Mouse (Mus musculus): ENCODE data around the gene Lrch3.
"Not testable (repeated sequence)": the region's sequence is repeated elsewhere in the genome, so short reads cannot be mapped to it uniquely, and the experiment has no call there.

Lrch3 gene

GRCm38 (mm10) chr16:32913212-32913611, 688 bp upstream of the Lrch3 start:
- no peak for DNase-seq (ENCODE audit: extremely low read depth, low read depth, low spot score)

GRCm38 (mm10) chr16:32915292-32916068, 1.6 kb downstream of the Lrch3 start:
- DNase-seq (ENCODE audit: extremely low read depth, low read depth, low spot score) = no peak

- DNase-seq (ENCODE audit: extremely low read depth, low read depth, low spot score) = not testable (repeated sequence)
Observed at GRCm38 (mm10) chr16:32926629-32927028, 12.7 kb downstream of the Lrch3 start.

- no peak for DNase-seq (ENCODE audit: extremely low read depth, low read depth, low spot score)
Observed at GRCm38 (mm10) chr16:32927044-32927443, 13.1 kb downstream of the Lrch3 start.

- DNase-seq (ENCODE audit: extremely low read depth, low read depth, low spot score) = no peak
Observed at GRCm38 (mm10) chr16:32929918-32930317, 16.0 kb downstream of the Lrch3 start.

GRCm38 (mm10) chr16:32934470-32934869, 20.6 kb downstream of the Lrch3 start:
- no peak for DNase-seq (ENCODE audit: extremely low read depth, low read depth, low spot score)

- DNase-seq (ENCODE audit: extremely low read depth, low read depth, low spot score) = no peak
Observed at GRCm38 (mm10) chr16:32935088-32935487, 21.2 kb downstream of the Lrch3 start.

- DNase-seq (ENCODE audit: extremely low read depth, low read depth, low spot score) = no peak
Observed at GRCm38 (mm10) chr16:32937358-32937757, 23.5 kb downstream of the Lrch3 start.

GRCm38 (mm10) chr16:32939301-32939700, 25.4 kb downstream of the Lrch3 start:
- not testable (repeated sequence) for DNase-seq (ENCODE audit: extremely low read depth, low read depth, low spot score)

- not testable (repeated sequence) for DNase-seq (ENCODE audit: extremely low read depth, low read depth, low spot score)
Observed at GRCm38 (mm10) chr16:32939716-32940115, 25.8 kb downstream of the Lrch3 start.

GRCm38 (mm10) chr16:32941226-32941625, 27.3 kb downstream of the Lrch3 start:
- DNase-seq (ENCODE audit: extremely low read depth, low read depth, low spot score) = not testable (repeated sequence)

- no peak for DNase-seq (ENCODE audit: extremely low read depth, low read depth, low spot score)
Observed at GRCm38 (mm10) chr16:32942694-32943093, 28.8 kb downstream of the Lrch3 start.

GRCm38 (mm10) chr16:32945379-32945778, 31.5 kb downstream of the Lrch3 start:
- no peak for DNase-seq (ENCODE audit: extremely low read depth, low read depth, low spot score)

GRCm38 (mm10) chr16:32948016-32948415, 34.1 kb downstream of the Lrch3 start:
- DNase-seq (ENCODE audit: extremely low read depth, low read depth, low spot score) = no peak

- DNase-seq (ENCODE audit: extremely low read depth, low read depth, low spot score) = no peak
Observed at GRCm38 (mm10) chr16:32948656-32949055, 34.8 kb downstream of the Lrch3 start.

GRCm38 (mm10) chr16:32949281-32949680, 35.4 kb downstream of the Lrch3 start:
- no peak for DNase-seq (ENCODE audit: extremely low read depth, low read depth, low spot score)

- no peak for DNase-seq (ENCODE audit: extremely low read depth, low read depth, low spot score)
Observed at GRCm38 (mm10) chr16:32951074-32951473, 37.2 kb downstream of the Lrch3 start.

- DNase-seq (ENCODE audit: extremely low read depth, low read depth, low spot score) = no peak
Observed at GRCm38 (mm10) chr16:32953806-32954205, 39.9 kb downstream of the Lrch3 start.

- no peak for DNase-seq (ENCODE audit: extremely low read depth, low read depth, low spot score)
Observed at GRCm38 (mm10) chr16:32954304-32954703, 40.4 kb downstream of the Lrch3 start.

- DNase-seq (ENCODE audit: extremely low read depth, low read depth, low spot score) = peak; percentile 25
Observed at GRCm38 (mm10) chr16:32956889-32957288, 43.0 kb downstream of the Lrch3 start.

- no peak for DNase-seq (ENCODE audit: extremely low read depth, low read depth, low spot score)
Observed at GRCm38 (mm10) chr16:32972535-32972934, 58.6 kb downstream of the Lrch3 start.

GRCm38 (mm10) chr16:32973047-32973446, 59.1 kb downstream of the Lrch3 start:
- DNase-seq (ENCODE audit: extremely low read depth, low read depth, low spot score) = no peak

GRCm38 (mm10) chr16:32980227-32980626, 66.3 kb downstream of the Lrch3 start:
- DNase-seq (ENCODE audit: extremely low read depth, low read depth, low spot score) = no peak

Measured in fat pad, adult 2 months (tissue).